Mouse (Mus musculus) macrophage (primary cell): ENCODE results near the gene Axdnd1. TPM values are rescaled to one million over a fixed set of nuclear protein-coding genes. Genes with fewer than 3 reads are reported as not detected.

Experiments
- polyA plus RNA-seq: library from polyadenylated mRNA; stranded (reverse); fragments of 250-400 nt; gene quantifications from 3 replicates; pipeline ENCODE4 v1.2.4, GENCODE M21; 2018; ENCODE audit warnings: inconsistent platforms

The Axdnd1 gene
- polyA plus RNA-seq, 1 experiment from 2014 or later, result 0.27 TPM

Other genes with a start within 250 kb of the Axdnd1 start
- not detected in 3 replicates for gene Fam163a, start 216.1 kb downstream of the Axdnd1 start, polyA plus RNA-seq
- gene Tdrd5, start 117.5 kb downstream of the Axdnd1 start, polyA plus RNA-seq, result not detected in 3 replicates
- gene Nphs2, start 110.4 kb downstream of the Axdnd1 start, polyA plus RNA-seq, result not detected in 3 replicates
- gene Gm2000, start 55.1 kb downstream of the Axdnd1 start, polyA plus RNA-seq, result 146 to 902 TPM (median 727 TPM) in 3 replicates
- gene Soat1, start 53.2 kb upstream of the Axdnd1 start, polyA plus RNA-seq, result 326 to 439 TPM (median 351 TPM) in 3 replicates
- 1.9 to 4.4 TPM (median 3.8 TPM) in 3 replicates for gene Gm10031, start 102.9 kb upstream of the Axdnd1 start, polyA plus RNA-seq
- gene Abl2, start 137.6 kb upstream of the Axdnd1 start, polyA plus RNA-seq, result 11.1 to 17.5 TPM (median 16.3 TPM) in 3 replicates